Mouse (Mus musculus) lung, adult 2 months (tissue): ENCODE measurements at regions not wholly inside any gene's neighbourhood (a gene's known extent, or its start where the extent isn't known, plus 50 kb on each side); places are given as distances from the start of the nearest gene placed in this dataset.
"Not testable (repeated sequence)": the region's sequence is repeated elsewhere in the genome, so short reads cannot be mapped to it uniquely, and the experiment has no call there.

Source experiments
- DNase-seq: peaks from one replicate; pipeline ENCODE4 v3.0.0; 2022
- H3K4me1 ChIP-seq: fragments of 200-500 bp; 2 replicates; pipeline ENCODE4 v1.6.1; 2011; ENCODE audit warnings: low read length; ENCODE audit not compliant: control insufficient read depth, insufficient read depth
- H3K4me3 ChIP-seq: fragments of 200-500 bp; replicated peaks from 2 replicates; pipeline ENCODE3; 2011; ENCODE audit warnings: low read depth, mild to moderate bottlenecking, control low read depth, low read length; ENCODE audit errors: extremely low read depth
- CTCF ChIP-seq: fragments of 200-500 bp; IDR thresholded peaks from 2 replicates; pipeline ENCODE4 v1.5.1; 2011; ENCODE audit warnings: mild to moderate bottlenecking, low read length, control low read depth; ENCODE audit not compliant: insufficient read depth
- POLR2A ChIP-seq: fragments of 200-500 bp; IDR thresholded peaks from 2 replicates; pipeline ENCODE4 v1.6.1; 2011; ENCODE audit warnings: low read depth, mild to moderate bottlenecking, control low read depth, low read length, borderline replicate concordance; ENCODE audit errors: extremely low read depth
- WGBS: fragments of 180-500 bp; shearing (Covaris S2); methylation state at CpG from one replicate; pipeline ENCODE4 v1.1.7; 2018; 5-methylcytosine and 5-hydroxymethylcytosine counted together

- Histone ChIP-seq H3K4me3 (no peak overlapping the region), H3K4me1 (no peaks in the 10 kb centered on the region)
- peak; percentile 25 for DNase-seq
- 43% methylated on average over 20 of the region's 20 CpGs for WGBS
- no peak for TF ChIP-seq POLR2A
- TF ChIP-seq CTCF = no peak
These were observed 338.3 kb upstream of the Rgma start for GRCm38 (mm10) chr7:73036801-73037555.

DNA sequence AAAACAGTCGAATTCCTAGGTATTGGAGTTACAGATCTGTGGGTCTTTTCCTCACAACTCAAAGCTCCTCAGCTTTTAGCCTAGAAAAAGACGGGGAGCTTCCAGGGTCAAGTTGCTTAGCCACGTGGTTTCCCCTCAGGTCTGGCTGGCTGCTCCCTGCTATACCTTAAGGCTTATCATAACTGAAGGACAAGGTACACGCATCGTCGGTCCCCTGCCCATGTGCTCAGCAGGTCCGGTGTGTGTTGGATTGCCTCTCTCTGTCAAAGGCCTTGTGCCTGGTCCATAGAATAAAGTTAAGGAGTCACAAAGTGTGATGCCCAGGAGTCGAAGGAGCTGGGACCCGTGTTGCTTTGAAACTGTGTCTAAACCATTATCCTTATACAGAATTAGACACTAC lies 337.7 kb upstream of the Rgma start:
- H3K4me1 ChIP-seq = no peaks in the 10 kb centered on the region
- no peak overlapping the region for H3K4me3 ChIP-seq
- WGBS = 85% methylated on average over 9 of the region's 9 CpGs
- TF ChIP-seq CTCF = no peak
- no peak for TF ChIP-seq POLR2A
- no peak for DNase-seq

- H3K4me1 ChIP-seq = no peaks in the 10 kb centered on the region
- H3K4me3 ChIP-seq = no peak overlapping the region
- no peak for DNase-seq
- no peak for TF ChIP-seq POLR2A
- TF ChIP-seq CTCF = no peak
- 85% methylated on average over 4 of the region's 4 CpGs for WGBS
These were observed 335.4 kb upstream of the Rgma start for GRCm38 (mm10) chr7:73039921-73040320.

DNA sequence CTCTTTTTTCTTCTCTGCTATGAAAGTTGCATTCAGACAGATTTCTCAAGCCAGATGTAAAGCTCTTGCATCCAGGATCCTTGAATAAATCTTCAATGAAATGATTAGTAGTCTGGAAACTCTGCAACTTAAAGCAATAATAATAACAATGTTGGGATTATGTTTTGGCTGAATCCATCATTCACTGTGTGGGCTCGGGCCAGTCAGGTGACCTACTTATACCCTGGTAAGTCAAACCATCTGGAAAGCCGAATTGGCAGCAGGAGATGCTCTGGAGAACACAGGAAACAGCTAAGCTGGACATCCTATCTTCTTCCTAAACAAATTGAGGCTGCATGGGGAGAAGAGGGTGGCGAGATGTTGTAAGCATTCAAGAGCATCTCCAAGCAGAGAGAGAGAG lies 331.0 kb upstream of the Rgma start:
- TF ChIP-seq CTCF (no peak), POLR2A (no peak)
- Histone ChIP-seq H3K4me1 (no peaks in the 10 kb centered on the region), H3K4me3 (no peak overlapping the region)
- 62% methylated on average over 3 of the region's 3 CpGs for WGBS
- no peak for DNase-seq

DNA sequence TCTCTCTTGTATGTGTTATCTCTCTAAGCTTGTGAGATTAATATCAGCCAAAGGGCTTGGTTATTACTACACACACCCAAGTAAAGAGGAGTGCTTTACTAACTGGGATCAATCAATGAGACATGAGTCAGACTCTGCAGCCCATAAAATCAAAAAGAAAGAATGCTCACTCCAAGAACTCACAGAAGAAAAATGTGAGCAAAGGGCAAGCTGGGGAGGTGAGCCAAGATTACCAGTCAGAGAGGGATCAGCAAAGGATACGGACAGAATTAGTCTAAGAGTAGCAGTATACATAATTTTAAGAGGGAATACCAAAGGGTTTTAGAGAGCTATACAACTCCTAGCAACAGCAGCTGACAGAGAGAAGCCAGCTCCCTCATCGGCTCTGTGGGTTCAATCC lies 319.4 kb upstream of the Rgma start:
- TF ChIP-seq POLR2A = no peak
- no peak for TF ChIP-seq CTCF
- no peak overlapping the region for H3K4me3 ChIP-seq
- DNase-seq = no peak
- no peaks in the 10 kb centered on the region for H3K4me1 ChIP-seq
- 79% methylated on average over 2 of the region's 2 CpGs for WGBS

GRCm38 (mm10) chr7:73063556-73063955 lies 311.8 kb upstream of the Rgma start:
- no peak overlapping the region for H3K4me3 ChIP-seq
- no peak for DNase-seq
- 82% methylated on average over 3 of the region's 3 CpGs for WGBS
- TF ChIP-seq POLR2A (no peak), CTCF (no peak)
- no peaks in the 10 kb centered on the region for H3K4me1 ChIP-seq

DNA sequence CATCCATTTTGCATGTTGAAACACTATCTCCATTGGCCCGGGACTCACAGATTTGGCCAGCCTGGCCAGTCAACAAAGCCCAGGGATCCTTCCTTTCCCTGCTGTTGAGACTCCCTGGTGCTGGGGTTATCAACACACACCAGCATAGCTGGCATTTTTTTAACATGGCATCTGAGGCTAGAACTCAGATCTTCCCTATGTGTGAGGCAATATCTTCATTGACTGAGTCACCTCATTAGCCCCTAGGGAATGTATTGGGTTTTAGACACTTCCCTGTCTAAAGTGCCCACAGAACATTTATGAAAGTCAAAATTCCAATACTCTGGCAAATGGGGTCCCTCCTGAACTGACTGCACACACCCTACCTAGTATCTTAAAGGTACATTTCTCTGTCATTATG lies 306.8 kb upstream of the Rgma start:
- 83% methylated on average over 1 of the region's 1 CpGs for WGBS
- no peak overlapping the region for H3K4me3 ChIP-seq
- no peaks in the 10 kb centered on the region for H3K4me1 ChIP-seq
- TF ChIP-seq CTCF = no peak
- no peak for TF ChIP-seq POLR2A
- no peak for DNase-seq

DNA sequence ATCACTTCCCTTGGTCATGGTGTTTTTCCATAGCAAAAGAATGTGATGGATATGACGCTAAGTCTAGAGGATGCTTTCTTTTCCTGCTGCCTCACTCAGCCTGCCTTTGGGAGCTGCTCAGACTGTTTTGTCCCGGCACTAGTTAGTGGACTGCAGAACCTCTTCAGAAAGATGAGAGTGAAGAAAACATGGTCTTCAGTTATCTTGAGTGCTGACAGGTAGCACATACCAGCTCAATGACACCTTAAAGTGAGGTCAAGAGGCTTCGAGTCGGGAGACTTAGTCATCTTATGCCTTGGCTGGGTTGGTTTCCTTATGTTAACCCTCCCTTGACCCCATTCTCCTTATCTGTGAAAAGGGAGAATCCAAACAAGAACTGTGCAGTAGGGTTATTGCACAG lies 306.0 kb upstream of the Rgma start:
- TF ChIP-seq POLR2A (no peak), CTCF (no peak)
- DNase-seq = no peak
- H3K4me1 ChIP-seq = no peaks in the 10 kb centered on the region
- no peak overlapping the region for H3K4me3 ChIP-seq
- 29% methylated on average over 4 of the region's 4 CpGs for WGBS

GRCm38 (mm10) chr7:73075391-73075790 lies 299.9 kb upstream of the Rgma start:
- 98% methylated on average over 7 of the region's 7 CpGs for WGBS
- not testable (repeated sequence) for H3K4me1 ChIP-seq

DNA sequence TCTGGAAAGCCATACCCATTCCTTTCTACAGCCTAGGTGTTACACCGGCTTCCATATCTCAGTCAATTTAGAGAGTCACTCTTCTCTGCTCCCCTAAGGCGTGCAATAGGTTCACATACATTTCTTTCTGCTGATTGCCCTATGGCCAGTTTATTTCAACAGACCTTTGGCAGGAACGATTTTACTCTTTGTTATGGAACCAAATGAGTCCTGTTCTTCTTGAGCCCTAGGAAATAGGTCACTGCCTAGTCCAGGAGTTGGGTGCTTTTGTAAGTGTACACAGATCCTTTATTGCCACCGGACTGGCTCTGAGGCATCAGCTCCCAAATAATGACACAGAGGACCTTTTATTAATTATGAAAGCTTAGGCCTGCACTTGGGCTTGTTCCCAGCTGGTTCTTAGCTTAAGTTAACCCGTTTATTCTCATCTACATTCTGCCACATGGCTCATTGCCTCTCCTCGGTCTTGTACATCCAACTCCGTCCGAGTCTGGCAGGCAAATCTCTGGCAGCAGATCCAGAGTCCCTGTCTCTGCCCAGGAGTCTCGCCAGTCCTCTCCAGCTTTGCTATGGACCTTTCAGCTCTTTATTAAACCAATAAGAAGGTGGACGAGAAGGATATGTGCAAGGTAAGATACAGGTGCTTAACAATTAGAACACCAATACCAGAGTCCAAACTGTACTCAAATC lies 287.7 kb upstream of the Rgma start:
- no peak for DNase-seq
- 77% methylated on average over 10 of the region's 10 CpGs for WGBS
- Histone ChIP-seq H3K4me1 (no peaks in the 10 kb centered on the region), H3K4me3 (no peak overlapping the region)
- TF ChIP-seq POLR2A = no peak
- no peak for TF ChIP-seq CTCF

More at GRCm38 (mm10) chr7:73075391-73075790, 299.9 kb upstream of the Rgma start:
- DNase-seq, H3K4me3 ChIP-seq: not testable (repeated sequence)
